Mouse (Mus musculus): ENCODE data around the gene Gps1. TPM values are rescaled to one million over a fixed set of nuclear protein-coding genes. Genes with fewer than 3 reads are reported as not detected.
"Not testable (repeated sequence)": the region's sequence is repeated elsewhere in the genome, so short reads cannot be mapped to it uniquely, and the experiment has no call there.

The Gps1 gene
- polyA plus RNA-seq, 1 experiment from 2014 or later, result 305 TPM

DNA sequence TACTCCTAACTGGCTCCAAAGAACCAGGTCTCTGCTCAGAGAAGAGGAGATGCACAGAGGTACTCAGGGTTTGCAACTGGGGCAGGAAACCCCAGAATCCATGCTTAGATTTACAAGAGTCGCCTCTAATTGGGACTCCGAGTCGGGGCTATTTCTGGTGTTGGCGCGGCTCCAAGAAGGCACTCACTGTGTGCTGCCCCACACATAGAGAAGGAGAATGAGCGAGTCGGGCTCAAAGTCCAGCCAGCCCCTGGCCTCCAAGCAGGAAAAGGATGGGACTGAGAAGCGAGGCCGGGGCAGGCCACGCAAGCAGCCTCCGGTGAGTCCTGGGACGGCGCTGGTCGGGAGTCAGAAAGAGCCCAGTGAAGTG, 21.4 kb upstream of the Gps1 start, which contains the start of gene Hmga1b:
Hmga1b (plus strand) TSS at position 123 of the 370 bp plus-strand sequence.
- WGBS, result 18% methylated on average over 12 of the region's 14 CpGs
- not testable (repeated sequence) for H3K4me2 ChIP-seq (ENCODE audit: low read length); H3K27me3 ChIP-seq (replicated peaks; ENCODE audit: control insufficient read depth, insufficient read depth, low read length)

DNA sequence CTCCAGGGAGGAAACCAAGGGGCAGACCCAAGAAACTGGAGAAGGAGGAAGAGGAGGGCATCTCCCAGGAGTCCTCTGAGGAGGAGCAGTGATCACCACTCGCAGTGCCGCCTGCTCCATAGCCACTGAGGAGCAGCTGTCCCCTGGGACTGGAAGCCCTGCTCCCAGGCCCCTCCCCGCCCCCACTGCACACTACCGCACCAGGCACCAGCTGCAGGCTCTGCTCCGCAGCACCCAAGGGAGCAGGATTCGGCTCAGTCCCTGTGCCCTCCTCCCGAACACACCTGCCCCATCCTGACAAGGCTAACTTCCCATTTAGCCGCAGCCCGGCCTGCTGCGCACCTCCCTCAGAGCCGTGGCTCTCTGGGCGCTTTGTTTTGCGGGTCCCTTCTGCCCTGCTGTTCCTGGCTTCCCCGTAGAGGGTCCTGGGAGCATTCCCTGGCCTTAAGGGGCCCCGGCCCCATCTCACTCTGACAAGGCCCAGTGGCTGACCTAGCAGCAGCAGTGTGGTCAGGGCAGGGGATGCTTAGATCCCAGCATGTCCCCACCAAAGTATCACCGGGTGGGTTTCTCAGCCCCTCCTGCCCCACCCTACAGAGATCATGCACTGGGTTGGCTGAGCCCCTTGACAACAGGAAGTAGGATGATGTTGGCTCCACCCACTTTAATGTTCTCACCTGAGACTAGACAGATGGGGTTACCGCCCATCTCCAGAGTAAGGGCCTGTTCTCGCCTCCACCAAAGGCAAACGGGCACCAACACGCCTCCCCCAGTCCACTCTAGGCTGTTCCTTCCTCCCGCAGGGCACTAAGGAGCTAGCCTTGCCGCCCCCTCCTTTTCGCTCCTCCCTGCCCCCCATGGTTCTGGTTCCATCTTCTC, 20.7 kb upstream of the Gps1 start:
- H3K27me3 ChIP-seq (replicated peaks; ENCODE audit: control insufficient read depth, insufficient read depth, low read length); H3K9ac ChIP-seq (replicated peaks; ENCODE audit: low read depth, low read length); H3K4me3 ChIP-seq (replicated peaks; ENCODE audit: low read length); H3K9me3 ChIP-seq (ENCODE audit: control insufficient read depth, low read length); H3K36me3 ChIP-seq (ENCODE audit: control insufficient read depth, insufficient read depth); H3K27ac ChIP-seq (ENCODE audit: low read length); H3K4me2 ChIP-seq (ENCODE audit: low read length); H3K4me1 ChIP-seq (replicated peaks; ENCODE audit: control insufficient read depth, insufficient read depth, low read length): not testable (repeated sequence)
- 15% methylated on average over 6 of the region's 23 CpGs for WGBS
- 0 out of 2 replicates have a peak, but pooled peaks have one; percentile 36 for ATAC-seq

More for the DNA sequence above, 21.4 kb upstream of the Gps1 start, which contains the start of gene Hmga1b:
- ATAC-seq; H3K27ac ChIP-seq (ENCODE audit: low read length); H3K4me3 ChIP-seq (replicated peaks; ENCODE audit: low read length); H3K9ac ChIP-seq (replicated peaks; ENCODE audit: low read depth, low read length); H3K36me3 ChIP-seq (ENCODE audit: control insufficient read depth, insufficient read depth); H3K9me3 ChIP-seq (ENCODE audit: control insufficient read depth, low read length); H3K4me1 ChIP-seq (replicated peaks; ENCODE audit: control insufficient read depth, insufficient read depth, low read length): not testable (repeated sequence)

DNA sequence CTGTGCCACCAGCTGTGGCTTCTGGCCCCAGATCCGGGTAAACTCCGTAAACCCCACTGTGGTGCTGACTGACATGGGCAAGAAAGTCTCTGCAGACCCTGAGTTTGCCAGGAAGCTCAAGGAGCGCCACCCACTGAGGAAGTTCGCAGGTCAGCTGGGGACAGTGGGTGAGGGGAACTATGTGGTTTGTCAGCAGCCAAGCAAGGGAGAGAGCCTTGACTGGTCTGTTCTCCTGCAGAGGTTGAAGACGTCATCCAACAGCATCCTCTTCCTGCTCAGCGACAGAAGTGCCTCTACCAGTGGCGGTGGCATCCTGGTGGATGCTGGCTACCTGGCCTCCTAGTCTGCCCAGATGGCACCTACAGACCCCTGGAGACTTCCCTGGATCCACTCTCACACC, 17.0 kb upstream of the Gps1 start:
- ATAC-seq; H3K4me3 ChIP-seq (replicated peaks; ENCODE audit: low read length); H3K4me2 ChIP-seq (ENCODE audit: low read length); H3K9ac ChIP-seq (replicated peaks; ENCODE audit: low read depth, low read length); H3K36me3 ChIP-seq (ENCODE audit: control insufficient read depth, insufficient read depth); H3K27ac ChIP-seq (ENCODE audit: low read length); H3K27me3 ChIP-seq (replicated peaks; ENCODE audit: control insufficient read depth, insufficient read depth, low read length); H3K9me3 ChIP-seq (ENCODE audit: control insufficient read depth, low read length); H3K4me1 ChIP-seq (replicated peaks; ENCODE audit: control insufficient read depth, insufficient read depth, low read length): not testable (repeated sequence)
- WGBS, result 79% methylated on average over 3 of the region's 7 CpGs

DNA sequence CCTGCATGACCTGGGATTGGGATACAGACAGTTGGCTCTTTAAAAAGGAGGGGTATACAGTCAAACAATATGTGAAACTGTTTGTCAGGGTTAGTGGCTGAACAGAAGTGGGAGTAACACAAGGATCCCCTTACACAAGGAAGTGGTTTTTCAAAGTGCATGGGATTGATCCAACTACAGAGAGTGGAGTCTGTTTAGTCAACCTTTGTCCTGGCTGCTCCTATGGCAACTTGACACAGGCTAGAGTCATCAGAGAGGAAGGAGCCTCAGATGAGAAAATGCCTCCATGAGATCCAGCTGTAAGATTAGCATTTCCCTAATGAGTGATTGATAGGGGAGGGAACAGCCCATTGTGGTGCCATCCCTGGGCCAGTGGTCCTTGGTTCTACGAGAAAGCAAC, 15.9 kb upstream of the Gps1 start:
- no peak for ATAC-seq
- WGBS, result 64% methylated on average over 1 of the region's 1 CpGs
- Histone ChIP-seq H3K4me3 (replicated peaks; ENCODE audit: low read length) (no peak overlapping the region), H3K27ac (ENCODE audit: low read length) (no peak overlapping the region), H3K27me3 (replicated peaks; ENCODE audit: control insufficient read depth, insufficient read depth, low read length) (no peaks in the 10 kb centered on the region), H3K9ac (replicated peaks; ENCODE audit: low read depth, low read length) (no peak overlapping the region), H3K9me3 (ENCODE audit: control insufficient read depth, low read length) (no peaks in the 10 kb centered on the region), H3K4me1 (replicated peaks; ENCODE audit: control insufficient read depth, insufficient read depth, low read length) (no peaks in the 10 kb centered on the region), H3K4me2 (ENCODE audit: low read length) (no peak overlapping the region), H3K36me3 (ENCODE audit: control insufficient read depth, insufficient read depth) (no peaks in the 10 kb centered on the region)

DNA sequence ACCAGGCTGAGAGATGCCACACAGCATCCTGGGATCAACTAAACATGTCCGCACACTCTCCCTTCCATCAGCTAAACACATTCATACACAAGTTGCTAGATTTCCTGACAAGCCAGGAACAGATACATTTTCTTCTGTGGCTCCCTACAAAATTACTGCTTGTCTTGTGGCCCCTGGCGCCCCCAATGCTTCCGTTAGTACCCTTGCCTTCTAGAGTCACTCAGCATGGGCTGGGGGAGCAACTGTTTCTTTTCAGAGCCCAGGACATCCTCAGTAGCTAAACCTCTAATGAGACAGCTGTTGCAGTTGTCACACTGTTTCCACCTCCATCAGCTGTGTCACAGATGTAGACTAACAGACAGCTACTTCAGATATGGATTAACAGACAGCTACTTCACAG, 11.3 kb upstream of the Gps1 start:
- Histone ChIP-seq H3K9me3 (ENCODE audit: control insufficient read depth, low read length) (no peaks in the 10 kb centered on the region), H3K4me3 (replicated peaks; ENCODE audit: low read length) (no peak overlapping the region), H3K4me1 (replicated peaks; ENCODE audit: control insufficient read depth, insufficient read depth, low read length) (no peaks in the 10 kb centered on the region), H3K36me3 (ENCODE audit: control insufficient read depth, insufficient read depth) (no peaks in the 10 kb centered on the region), H3K4me2 (ENCODE audit: low read length) (no peak overlapping the region), H3K27me3 (replicated peaks; ENCODE audit: control insufficient read depth, insufficient read depth, low read length) (no peaks in the 10 kb centered on the region), H3K9ac (replicated peaks; ENCODE audit: low read depth, low read length) (no peak overlapping the region), H3K27ac (ENCODE audit: low read length) (no peak overlapping the region)
- no peak for ATAC-seq
- WGBS, result 86% methylated on average over 3 of the region's 3 CpGs

DNA sequence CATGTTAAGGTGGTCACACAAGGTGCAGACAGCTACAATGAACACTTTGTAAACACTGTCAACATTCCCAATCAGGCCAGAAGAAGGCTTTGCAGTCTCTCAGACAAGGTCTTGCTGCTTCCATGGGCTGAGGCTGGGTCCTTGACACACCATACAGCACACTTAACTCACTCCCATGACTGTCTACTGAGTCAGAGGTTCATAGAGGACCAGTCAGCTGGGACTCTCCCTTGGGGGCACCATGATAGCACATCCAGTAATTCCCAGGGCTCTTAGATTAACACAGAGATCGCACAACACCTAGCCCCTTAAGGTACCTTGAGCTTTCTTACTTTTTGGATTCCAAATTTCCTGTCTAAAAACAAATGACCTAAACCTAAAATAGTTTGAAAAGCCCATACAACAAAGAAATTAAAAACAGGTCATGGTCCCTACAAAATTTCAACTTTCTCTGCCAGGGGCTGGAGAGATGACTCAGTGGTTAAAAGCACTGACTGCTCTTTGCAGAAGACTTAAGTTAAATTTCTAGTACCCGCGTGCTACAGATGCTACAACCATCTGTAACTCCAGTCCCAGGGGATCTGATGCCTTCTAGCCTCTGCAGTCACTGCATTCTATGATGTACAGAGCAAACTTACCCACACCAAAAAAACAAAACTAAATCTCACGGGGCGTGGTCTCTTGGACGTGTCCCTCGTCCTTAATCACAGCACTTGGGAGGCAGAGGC, 10.4 kb upstream of the Gps1 start:
- Histone ChIP-seq H3K9ac (replicated peaks; ENCODE audit: low read depth, low read length) (no peak overlapping the region), H3K27ac (ENCODE audit: low read length) (no peak overlapping the region), H3K27me3 (replicated peaks; ENCODE audit: control insufficient read depth, insufficient read depth, low read length) (no peaks in the 10 kb centered on the region), H3K36me3 (ENCODE audit: control insufficient read depth, insufficient read depth) (no peaks in the 10 kb centered on the region), H3K4me1 (replicated peaks; ENCODE audit: control insufficient read depth, insufficient read depth, low read length) (no peaks in the 10 kb centered on the region), H3K4me3 (replicated peaks; ENCODE audit: low read length) (no peak overlapping the region), H3K9me3 (ENCODE audit: control insufficient read depth, low read length) (no peaks in the 10 kb centered on the region), H3K4me2 (ENCODE audit: low read length) (no peak overlapping the region)
- 86% methylated on average over 7 of the region's 7 CpGs for WGBS
- ATAC-seq, result no peak

DNA sequence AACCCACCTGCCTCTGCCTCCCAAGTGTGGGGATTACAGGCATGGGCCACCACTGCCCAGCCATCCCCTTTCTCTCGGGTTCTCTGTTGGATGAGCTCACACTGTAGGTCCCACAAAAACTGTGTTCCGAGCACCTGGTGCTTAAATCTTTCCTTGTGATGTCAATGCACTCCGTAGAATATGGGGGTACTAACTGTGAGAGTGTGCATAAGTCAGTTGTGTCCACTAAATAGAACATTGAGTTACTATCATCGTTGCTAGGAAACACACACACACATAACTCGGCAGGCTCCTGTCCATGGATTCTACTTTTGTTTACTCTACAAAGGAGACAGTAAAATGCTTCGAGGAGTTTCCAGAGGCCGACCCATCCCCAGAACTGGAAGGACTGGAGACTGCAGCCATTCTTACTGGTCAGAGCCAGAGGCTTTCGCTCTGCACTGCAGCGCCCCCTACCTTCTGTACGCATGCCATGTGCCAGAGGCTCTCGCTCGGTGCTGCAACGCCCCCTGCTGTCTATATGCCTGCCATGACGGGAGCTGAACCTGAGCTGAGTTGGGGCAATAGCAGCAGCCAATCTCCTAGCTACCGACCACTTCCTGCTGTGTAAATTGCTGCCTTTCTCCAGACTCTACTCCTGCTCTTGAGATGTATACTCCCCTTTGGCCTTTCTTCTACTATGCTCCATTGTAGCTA, 8.2 kb upstream of the Gps1 start:
- Histone ChIP-seq H3K36me3 (ENCODE audit: control insufficient read depth, insufficient read depth) (no peaks in the 10 kb centered on the region; the same call in 1 of the 2 replicates), H3K9me3 (ENCODE audit: control insufficient read depth, low read length) (no peaks in the 10 kb centered on the region), H3K27me3 (replicated peaks; ENCODE audit: control insufficient read depth, insufficient read depth, low read length) (no peaks in the 10 kb centered on the region), H3K4me1 (replicated peaks; ENCODE audit: control insufficient read depth, insufficient read depth, low read length) (no peaks in the 10 kb centered on the region), H3K9ac (replicated peaks; ENCODE audit: low read depth, low read length) (no peak overlapping the region), H3K4me3 (replicated peaks; ENCODE audit: low read length) (no peak overlapping the region), H3K27ac (ENCODE audit: low read length) (no peak overlapping the region), H3K4me2 (ENCODE audit: low read length) (no peak overlapping the region)
- peak; percentile 88 for ATAC-seq
- WGBS, result 26% methylated on average over 15 of the region's 15 CpGs

DNA sequence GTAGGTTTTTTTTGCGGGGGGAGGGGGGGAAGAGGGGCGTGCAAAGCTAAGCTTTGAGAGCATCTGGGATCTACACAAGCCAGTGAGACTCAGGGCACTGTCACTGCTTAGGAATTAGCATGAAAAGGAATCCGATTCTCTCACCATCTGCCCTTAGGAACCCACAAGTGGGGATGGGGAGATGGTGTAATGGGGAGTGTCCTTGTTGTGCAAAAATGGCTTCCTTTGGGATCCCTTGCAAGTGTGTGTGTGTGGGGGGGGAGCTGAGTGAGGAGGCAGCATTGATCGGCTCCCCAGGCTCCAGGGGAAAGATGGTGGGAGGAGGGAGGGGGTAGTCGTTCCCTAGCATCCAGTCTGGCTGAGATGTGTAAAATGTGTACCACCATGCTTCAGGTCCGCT, 6.9 kb upstream of the Gps1 start:
- H3K9ac ChIP-seq (replicated peaks; ENCODE audit: low read depth, low read length), result no peak overlapping the region
- no peak overlapping the region for H3K27ac ChIP-seq (ENCODE audit: low read length)
- H3K4me1 ChIP-seq (replicated peaks; ENCODE audit: control insufficient read depth, insufficient read depth, low read length), result no peaks in the 10 kb centered on the region
- H3K4me2 ChIP-seq (ENCODE audit: low read length), result no peak overlapping the region
- no peaks in the 10 kb centered on the region for H3K9me3 ChIP-seq (ENCODE audit: control insufficient read depth, low read length)
- no peaks in the 10 kb centered on the region for H3K27me3 ChIP-seq (replicated peaks; ENCODE audit: control insufficient read depth, insufficient read depth, low read length)
- peaks cover 2% of the 10 kb centered on the region; the same call in 1 of the 2 replicates for H3K36me3 ChIP-seq (ENCODE audit: control insufficient read depth, insufficient read depth)
- 34% methylated on average over 6 of the region's 6 CpGs for WGBS
- H3K4me3 ChIP-seq (replicated peaks; ENCODE audit: low read length), result no peak overlapping the region
- no peak for ATAC-seq

DNA sequence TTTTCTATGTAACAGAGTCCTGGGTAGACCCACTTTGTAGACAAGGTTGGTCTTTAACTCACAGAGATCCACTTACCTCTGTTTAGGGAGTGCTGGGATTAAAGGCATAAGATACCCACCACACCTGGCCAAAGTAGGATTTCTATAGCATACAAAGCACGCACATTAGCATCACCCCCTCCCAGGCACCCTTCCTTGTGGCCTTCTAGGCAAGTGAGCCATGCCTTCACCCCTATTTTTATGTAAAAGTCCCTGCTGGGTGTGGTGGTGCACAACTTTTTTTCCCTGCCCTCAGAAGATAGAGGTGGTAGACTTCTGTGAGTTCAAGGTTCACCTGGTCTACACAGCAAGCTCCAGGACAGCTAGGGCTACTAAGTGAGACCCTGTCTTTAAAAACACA, 4.2 kb upstream of the Gps1 start:
- WGBS, result 86% methylated on average over 1 of the region's 1 CpGs
- Histone ChIP-seq H3K4me1 (replicated peaks; ENCODE audit: control insufficient read depth, insufficient read depth, low read length) (peaks cover 9% of the 10 kb centered on the region), H3K27me3 (replicated peaks; ENCODE audit: control insufficient read depth, insufficient read depth, low read length) (no peaks in the 10 kb centered on the region), H3K4me3 (replicated peaks; ENCODE audit: low read length) (no peak overlapping the region), H3K27ac (ENCODE audit: low read length) (no peak overlapping the region), H3K9me3 (ENCODE audit: control insufficient read depth, low read length) (no peaks in the 10 kb centered on the region), H3K4me2 (ENCODE audit: low read length) (no peak overlapping the region), H3K9ac (replicated peaks; ENCODE audit: low read depth, low read length) (no peak overlapping the region), H3K36me3 (ENCODE audit: control insufficient read depth, insufficient read depth) (peaks cover 2% of the 10 kb centered on the region; the same call in 1 of the 2 replicates)
- ATAC-seq, result no peak

Measured in forebrain, embryonic 16.5 days (tissue).